Mouse (Mus musculus) ES-Bruce4 (cell line): Measurements from ENCODE around the gene Sh3gl3. TPM values are rescaled to one million over a fixed set of nuclear protein-coding genes. Genes with fewer than 3 reads are reported as not detected.

Source experiments
- H3K27ac ChIP-seq: 2 replicates; pipeline ENCODE4 v1.5.1; 2012; ENCODE audit warnings: low read length, inconsistent platforms; ENCODE audit not compliant: insufficient read depth
- H3K27me3 ChIP-seq: 2 replicates; pipeline ENCODE4 v1.6.1; 2012; ENCODE audit warnings: mild to moderate bottlenecking, low read length, inconsistent platforms; ENCODE audit not compliant: control insufficient read depth, poor library complexity, insufficient read depth, severe bottlenecking
- H3K36me3 ChIP-seq: 2 replicates; pipeline ENCODE4 v1.6.1; 2012; ENCODE audit warnings: inconsistent platforms, mild to moderate bottlenecking, low read length, moderate library complexity; ENCODE audit not compliant: control insufficient read depth, poor library complexity, insufficient read depth, severe bottlenecking
- H3K4me1 ChIP-seq: one replicate; pipeline ENCODE4 v1.8.1; 2011; ENCODE audit warnings: low read length; ENCODE audit not compliant: control insufficient read depth, insufficient read depth
- H3K4me3 ChIP-seq: 2 replicates; pipeline ENCODE4 v1.5.1; 2011; ENCODE audit warnings: low read depth, mild to moderate bottlenecking, low read length
- H3K9ac ChIP-seq: 2 replicates; pipeline ENCODE4 v1.6.1; 2012; ENCODE audit warnings: low read depth, mild to moderate bottlenecking, inconsistent platforms; ENCODE audit not compliant: poor library complexity, severe bottlenecking
- H3K9me3 ChIP-seq: replicated peaks from 2 replicates; pipeline ENCODE4 v1.6.1; 2012; ENCODE audit warnings: mild to moderate bottlenecking, low read length, inconsistent platforms; ENCODE audit not compliant: control insufficient read depth, poor library complexity, insufficient read depth, severe bottlenecking
- CTCF ChIP-seq: IDR thresholded peaks from one replicate; pipeline ENCODE4 v1.8.1; 2011; ENCODE audit warnings: low read depth, low read length
- EP300 ChIP-seq: IDR thresholded peaks from 2 replicates; pipeline ENCODE4 v1.6.1; 2011; ENCODE audit warnings: low read depth, low read length; ENCODE audit not compliant: insufficient read depth
- POLR2A ChIP-seq: IDR thresholded peaks from one replicate; pipeline ENCODE4 v1.8.1; 2011; ENCODE audit warnings: low read length; ENCODE audit not compliant: insufficient read depth
- polyA plus RNA-seq: library from polyadenylated mRNA; stranded (reverse); fragments of >200 nt; gene quantifications from 2 replicates; pipeline ENCODE4 v1.2.4, GENCODE M21; 2011; ENCODE audit warnings: low read depth; ENCODE audit not compliant: missing spikeins, insufficient read depth, insufficient read length

Sh3gl3 gene
- polyA plus RNA-seq, 1 experiment: 20.9 TPM

DNA sequence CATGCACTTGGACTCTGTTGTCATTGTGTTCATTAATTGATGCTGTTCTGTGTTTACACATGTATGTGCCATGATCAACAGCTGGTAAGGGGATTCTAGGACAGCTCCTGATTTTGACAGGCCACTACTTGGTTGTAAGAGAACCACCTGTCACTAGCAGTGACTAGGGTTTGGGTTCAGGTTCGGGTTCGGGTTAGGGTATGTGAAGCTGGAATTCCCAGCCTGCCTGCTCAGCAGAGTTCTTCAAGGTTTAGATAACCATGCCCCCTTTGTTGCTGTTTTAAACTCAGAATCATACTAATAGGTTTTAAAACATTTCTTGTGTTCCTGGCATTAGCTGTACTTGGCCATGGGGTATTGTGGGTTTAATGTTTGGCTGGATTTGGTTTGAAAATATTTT, 173.1 kb downstream of the Sh3gl3 start:
- Histone ChIP-seq H3K36me3 (no peaks in the 10 kb centered on the region), H3K27ac (no peak overlapping the region), H3K4me3 (no peak overlapping the region), H3K9ac (no peak overlapping the region), H3K27me3 (no peaks in the 10 kb centered on the region), H3K9me3 (no peaks in the 10 kb centered on the region), H3K4me1 (no peaks in the 10 kb centered on the region)
- TF ChIP-seq CTCF (no peak), POLR2A (no peak), EP300 (no peak)

DNA sequence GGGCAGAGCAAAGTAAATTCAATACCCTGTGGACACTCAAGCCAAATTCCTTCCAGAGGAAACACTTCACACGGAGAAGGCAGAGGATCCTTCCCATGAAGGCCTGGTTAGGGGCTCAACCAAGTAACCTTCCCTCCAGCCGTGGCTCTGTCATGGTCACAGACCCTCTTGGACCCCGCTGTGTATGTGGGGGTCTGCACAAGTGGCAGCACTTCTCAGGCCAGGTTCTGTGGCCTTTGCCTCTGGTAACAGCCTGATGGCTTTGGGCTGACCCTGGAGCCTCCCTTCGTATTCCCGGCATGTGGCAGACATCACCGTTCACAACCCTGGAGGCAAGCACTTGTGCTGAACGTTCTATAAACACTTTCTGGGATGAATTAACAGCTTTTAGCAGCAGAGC, 176.2 kb downstream of the Sh3gl3 start:
- Histone ChIP-seq H3K27ac (no peak overlapping the region), H3K4me1 (no peaks in the 10 kb centered on the region), H3K9me3 (no peaks in the 10 kb centered on the region), H3K4me3 (no peak overlapping the region), H3K36me3 (no peaks in the 10 kb centered on the region), H3K9ac (no peak overlapping the region), H3K27me3 (no peaks in the 10 kb centered on the region)
- TF ChIP-seq CTCF: no peak
- no peak for TF ChIP-seq POLR2A
- TF ChIP-seq EP300: no peak

DNA sequence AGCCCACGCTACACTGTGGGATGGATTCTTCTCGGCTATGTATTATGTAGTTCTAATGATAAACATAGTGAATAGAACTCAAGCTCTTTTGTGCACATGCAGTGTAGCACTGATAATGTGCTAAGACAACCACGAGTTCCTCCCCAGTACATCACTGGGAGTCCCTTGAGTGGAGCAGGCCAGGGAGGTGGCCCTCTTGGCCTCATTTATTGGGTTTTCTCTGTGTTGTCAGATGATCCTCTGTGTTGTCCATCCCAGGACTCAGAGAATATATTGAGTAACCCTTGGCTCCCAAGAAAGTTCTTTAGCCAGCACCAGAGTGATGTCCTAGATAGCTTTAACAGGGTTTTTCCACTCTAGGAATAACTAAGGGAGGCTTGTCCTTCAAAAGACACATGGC, 176.8 kb downstream of the Sh3gl3 start:
- H3K9me3 ChIP-seq: no peaks in the 10 kb centered on the region
- no peak overlapping the region for H3K9ac ChIP-seq
- no peak for TF ChIP-seq EP300
- TF ChIP-seq CTCF: no peak
- no peak for TF ChIP-seq POLR2A
- H3K27me3 ChIP-seq: no peaks in the 10 kb centered on the region
- H3K4me1 ChIP-seq: no peaks in the 10 kb centered on the region
- no peak overlapping the region for H3K27ac ChIP-seq
- no peak overlapping the region for H3K4me3 ChIP-seq
- H3K36me3 ChIP-seq: no peaks in the 10 kb centered on the region

Other genes starting within 250 kb of the Sh3gl3 start
- 8.3 TPM in 2 replicates for gene Hdgfl3, start 239.4 kb upstream of the Sh3gl3 start, polyA plus RNA-seq
- 0.30 TPM in 1 of 2 replicates, not detected in the other for gene Bnc1, start 181.5 kb upstream of the Sh3gl3 start, polyA plus RNA-seq
- gene Adamtsl3, start 161.9 kb downstream of the Sh3gl3 start, polyA plus RNA-seq: 0.24 and 0.34 TPM in 2 replicates